Comparison of ENCODE assay signal across 12 mouse cellular contexts in the genomic region with DNA sequence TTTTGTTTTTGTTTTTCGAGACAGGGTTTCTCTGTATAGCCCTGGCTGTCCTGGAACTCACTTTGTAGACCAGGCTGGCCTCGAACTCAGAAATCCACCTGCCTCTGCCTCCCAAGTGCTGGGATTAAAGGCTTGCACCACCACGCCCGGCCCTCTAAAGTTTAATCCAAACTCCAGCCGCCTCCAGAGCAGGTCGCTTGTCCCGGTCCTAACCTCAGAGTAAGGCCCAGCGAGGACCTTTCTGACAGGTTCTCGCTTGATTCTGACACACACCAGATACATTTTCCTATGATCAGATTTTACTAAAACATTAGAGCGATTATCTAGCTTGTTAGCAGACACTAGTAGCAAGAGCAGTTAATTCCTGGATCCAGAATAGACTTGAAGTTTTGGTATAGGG. TPM values are rescaled to one million over a fixed set of nuclear protein-coding genes. Genes with fewer than 3 reads are reported as not detected.
DNase-seq lines count a peak whose midpoint lies in the region; ATAC-seq and TF ChIP-seq lines count a peak whose summit lies in the region.
"Not testable (repeated sequence)": the region's sequence is repeated elsewhere in the genome, so short reads cannot be mapped to it uniquely, and the experiment has no call there.
"Had no signal": no experiment of that assay in that cellular context is flagged by ENCODE, and none has a peak within 500 bp of the region (broad histone marks: within the 10 kb centered on the region; RNA-seq: fewer than 3 reads in every experiment).

No protein-coding gene starts in this region.

- H3K4me3 ChIP-seq in forebrain, postnatal 0 days (ENCODE audit: low read depth, low read length): peak overlapping the region; percentile 82; the same call in 1 of the 2 replicates
- not testable (repeated sequence) for H3K4me3 ChIP-seq in hindbrain, embryonic 12.5 days
- H3K4me3 ChIP-seq in kidney, embryonic 15.5 days (replicated peaks): peak overlapping the region; percentile 98
- H3K4me3 ChIP-seq in liver, embryonic 12.5 days: peak overlapping the region; percentile 93
- peak overlapping the region; percentile 76 for H3K4me3 ChIP-seq in midbrain, embryonic 12.5 days
- peak overlapping the region; percentile 88; the same call in 1 of the 2 replicates for H3K4me3 ChIP-seq in stomach, embryonic 14.5 days (ENCODE audit: low read depth, low read length)

- not testable (repeated sequence) for TF ChIP-seq CTCF in forebrain, postnatal 0 days (IDR thresholded peaks at IDR 0.05; ENCODE audit: low read depth)

- 75% methylated on average over 10 of the region's 10 CpGs for WGBS in forebrain, postnatal 0 days
- 73% methylated on average over 10 of the region's 10 CpGs for WGBS in hindbrain, embryonic 12.5 days
- WGBS in kidney, embryonic 15.5 days: 74% methylated on average over 10 of the region's 10 CpGs
- whole genome bisulfite sequencing in liver, embryonic 12.5 days (ENCODE audit: insufficient replicate concordance): 65% methylated on average over 10 of the region's 10 CpGs
- 79% methylated on average over 10 of the region's 10 CpGs for WGBS in midbrain, embryonic 12.5 days
- WGBS in stomach, embryonic 14.5 days: 65% methylated on average over 10 of the region's 10 CpGs

- not testable (repeated sequence) for H3K27me3 ChIP-seq in forebrain, postnatal 0 days (ENCODE audit: insufficient read depth, low read length); hindbrain, embryonic 12.5 days; kidney, embryonic 15.5 days; liver, embryonic 12.5 days (replicated peaks); midbrain, embryonic 12.5 days; stomach, embryonic 14.5 days (ENCODE audit: control insufficient read depth, insufficient read depth, low read length)

- DNase-seq in 3T3-L1 (ENCODE audit: low read depth, low spot score): peak; percentile 25
- DNase-seq in embryo, embryonic 9.5 days (ENCODE audit: extremely low spot score): peak; percentile 9
- DNase-seq in forebrain, postnatal 0 days: not testable (repeated sequence)

- H3K9me3 ChIP-seq in forebrain, postnatal 0 days (ENCODE audit: low read length); hindbrain, embryonic 12.5 days (replicated peaks); kidney, embryonic 15.5 days (replicated peaks); liver, embryonic 12.5 days (replicated peaks); midbrain, embryonic 12.5 days; stomach, embryonic 14.5 days (ENCODE audit: control insufficient read depth, low read depth, low read length): not testable (repeated sequence)

- peak overlapping the region; percentile 83; the same call in 1 of the 2 replicates for H3K9ac ChIP-seq in forebrain, postnatal 0 days
- H3K9ac ChIP-seq in hindbrain, embryonic 12.5 days; kidney, embryonic 15.5 days; midbrain, embryonic 12.5 days (replicated peaks); stomach, embryonic 14.5 days (replicated peaks; ENCODE audit: low read depth, low read length): not testable (repeated sequence)
- 0 out of 2 replicates have a peak overlapping the region, but pooled peaks have one; percentile 33 for H3K9ac ChIP-seq in liver, embryonic 12.5 days

- ATAC-seq in forebrain, postnatal 0 days; hindbrain, embryonic 12.5 days (ENCODE audit: low FRiP score); kidney, embryonic 15.5 days (replicated peaks; ENCODE audit: low FRiP score); liver, embryonic 12.5 days; midbrain, embryonic 12.5 days (ENCODE audit: low FRiP score, low read depth); stomach, embryonic 14.5 days (ENCODE audit: insufficient number of reproducible peaks, insufficient read depth, low FRiP score, low read depth): not testable (repeated sequence)

- not testable (repeated sequence) for H3K27ac ChIP-seq in forebrain, postnatal 0 days (ENCODE audit: low read depth, low read length); hindbrain, embryonic 12.5 days; midbrain, embryonic 12.5 days (replicated peaks); stomach, embryonic 14.5 days (ENCODE audit: low read length)
- H3K27ac ChIP-seq in kidney, embryonic 15.5 days: peak overlapping the region; percentile 88
- H3K27ac ChIP-seq in liver, embryonic 12.5 days: peak overlapping the region; percentile 91

- not testable (repeated sequence) for H3K4me1 ChIP-seq in forebrain, postnatal 0 days (ENCODE audit: insufficient read depth); hindbrain, embryonic 12.5 days; stomach, embryonic 14.5 days (ENCODE audit: control insufficient read depth, insufficient read depth, low read length)
- peaks cover 32% of the 10 kb centered on the region for H3K4me1 ChIP-seq in kidney, embryonic 15.5 days
- H3K4me1 ChIP-seq in liver, embryonic 12.5 days: peaks cover 41% of the 10 kb centered on the region
- peaks cover 11% of the 10 kb centered on the region for H3K4me1 ChIP-seq in midbrain, embryonic 12.5 days

- peak overlapping the region; percentile 75 for H3K4me2 ChIP-seq in forebrain, postnatal 0 days (ENCODE audit: low read depth)
- peak overlapping the region; percentile 70 for H3K4me2 ChIP-seq in hindbrain, embryonic 12.5 days (replicated peaks)
- peak overlapping the region; percentile 67 for H3K4me2 ChIP-seq in kidney, embryonic 15.5 days
- peak overlapping the region; percentile 80 for H3K4me2 ChIP-seq in liver, embryonic 12.5 days
- H3K4me2 ChIP-seq in midbrain, embryonic 12.5 days (replicated peaks): peak overlapping the region; percentile 68
- peak overlapping the region; percentile 63 for H3K4me2 ChIP-seq in stomach, embryonic 14.5 days (replicated peaks; ENCODE audit: low read depth, low read length)

- not testable (repeated sequence) for H3K36me3 ChIP-seq in forebrain, postnatal 0 days (ENCODE audit: insufficient read depth); midbrain, embryonic 12.5 days; stomach, embryonic 14.5 days (ENCODE audit: control insufficient read depth, insufficient read depth, low read length)
- peaks cover 14% of the 10 kb centered on the region; the same call in 1 of the 2 replicates for H3K36me3 ChIP-seq in hindbrain, embryonic 12.5 days
- H3K36me3 ChIP-seq in kidney, embryonic 15.5 days: peaks cover 15% of the 10 kb centered on the region
- peaks cover 19% of the 10 kb centered on the region for H3K36me3 ChIP-seq in liver, embryonic 12.5 days

RNA-seq across cellular contexts. Expression of a gene that starts 0.7 kb away (rescaled TPM):
- 41.7 and 43.3 TPM in 2 replicates for total RNA-seq in forebrain, postnatal 0 days (2014; rRNA removed)
- polyA plus RNA-seq in forebrain, postnatal 0 days (2015; fragmentation: Nextera tagmentation; extraction: Ambion mirVana): 43.3 and 43.5 TPM in 2 replicates
- polyA plus RNA-seq in hindbrain, embryonic 12.5 days (2016; fragmentation: Nextera tagmentation; extraction: Ambion mirVana): 60.6 and 61.3 TPM in 2 replicates
- polyA plus RNA-seq in kidney, embryonic 15.5 days (2015; fragmentation: Nextera tagmentation; extraction: Ambion mirVana): 105 and 110 TPM in 2 replicates
- 99.4 and 104 TPM in 2 replicates for polyA plus RNA-seq in liver, embryonic 12.5 days (2016; fragmentation: Nextera tagmentation; extraction: Ambion mirVana)
- polyA plus RNA-seq in midbrain, embryonic 12.5 days (2016; fragmentation: Nextera tagmentation; extraction: Ambion mirVana): 59.7 and 62.8 TPM in 2 replicates
- polyA plus RNA-seq in stomach, embryonic 14.5 days (2014; fragmentation: Nextera tagmentation; extraction: Ambion mirVana): 93.4 and 94.0 TPM in 2 replicates

RNA-seq across cellular contexts. Expression of a gene that starts 41.6 kb away (rescaled TPM):
- total RNA-seq in forebrain, postnatal 0 days (2014; rRNA removed): not detected in 2 replicates
- 1.3 and 3.1 TPM in 2 replicates for polyA plus RNA-seq in forebrain, postnatal 0 days (2015; fragmentation: Nextera tagmentation; extraction: Ambion mirVana)
- 6.3 and 7.8 TPM in 2 replicates for polyA plus RNA-seq in hindbrain, embryonic 12.5 days (2016; fragmentation: Nextera tagmentation; extraction: Ambion mirVana)
- polyA plus RNA-seq in kidney, embryonic 15.5 days (2015; fragmentation: Nextera tagmentation; extraction: Ambion mirVana): 6.3 and 6.5 TPM in 2 replicates
- polyA plus RNA-seq in liver, embryonic 12.5 days (2016; fragmentation: Nextera tagmentation; extraction: Ambion mirVana): 2.1 and 3.2 TPM in 2 replicates
- 6.2 and 7.8 TPM in 2 replicates for polyA plus RNA-seq in midbrain, embryonic 12.5 days (2016; fragmentation: Nextera tagmentation; extraction: Ambion mirVana)
- 5.5 and 12.0 TPM in 2 replicates for polyA plus RNA-seq in stomach, embryonic 14.5 days (2014; fragmentation: Nextera tagmentation; extraction: Ambion mirVana)
- total RNA-seq: adrenal gland, postnatal 14 days; heart, postnatal 25 days; layer of hippocampus, adult 18-20 months; left cerebral cortex, postnatal 25 days had no signal
